Mouse (Mus musculus) intestine, embryonic 14.5 days (tissue): ENCODE results near the gene Crebrf. TPM values are rescaled to one million over a fixed set of nuclear protein-coding genes. Genes with fewer than 3 reads are reported as not detected.
A peak's percentile ranks its signal among the peaks of the same experiment; 100 is the strongest.

Source experiments
- ATAC-seq: fragments of 200-750 bp; cut with Nextera tagmentation; replicated peaks from 2 replicates; pipeline ENCODE4 v1.8.0; 2017; ENCODE audit warnings: low read depth, moderate number of reproducible peaks, moderate TSS enrichment, moderate library complexity; ENCODE audit not compliant: low FRiP score, low TSS enrichment
- DNase-seq: peaks from one replicate; pipeline ENCODE4 v3.0.0-alpha.2; 2018; ENCODE audit warnings: low spot score
- H3K27ac ChIP-seq: fragments of 300-500 bp; sonication (generic); 2 replicates; pipeline ENCODE4 v1.5.1; 2014; ENCODE audit warnings: low read depth, mild to moderate bottlenecking, control low read depth
- H3K27me3 ChIP-seq: fragments of 300-500 bp; sonication (generic); replicated peaks from 2 replicates; pipeline ENCODE4 v1.6.1; 2014; ENCODE audit warnings: low read length, control low read depth; ENCODE audit not compliant: control insufficient read depth, insufficient read depth
- H3K36me3 ChIP-seq: fragments of 300-500 bp; sonication (generic); 2 replicates; pipeline ENCODE4 v1.6.1; 2014; ENCODE audit warnings: low read length, control low read depth; ENCODE audit not compliant: control insufficient read depth, insufficient read depth
- H3K4me1 ChIP-seq: fragments of 300-500 bp; sonication (generic); replicated peaks from 2 replicates; pipeline ENCODE4 v1.6.1; 2014; ENCODE audit warnings: low read length, control low read depth, mixed read lengths; ENCODE audit not compliant: control insufficient read depth, insufficient read depth
- H3K4me2 ChIP-seq: fragments of 300-500 bp; sonication (generic); 2 replicates; pipeline ENCODE4 v1.6.1; 2014; ENCODE audit warnings: low read length
- H3K4me3 ChIP-seq: fragments of 300-500 bp; sonication (generic); 2 replicates; pipeline ENCODE4 v1.5.1; 2014; ENCODE audit warnings: low read depth, low read length, control low read depth, mixed read lengths
- H3K9ac ChIP-seq: fragments of 300-500 bp; sonication (generic); 2 replicates; pipeline ENCODE4 v1.6.1; 2014; ENCODE audit warnings: mild to moderate bottlenecking, low read length
- H3K9me3 ChIP-seq: fragments of 300-500 bp; sonication (generic); 2 replicates; pipeline ENCODE4 v1.6.1; 2016; ENCODE audit warnings: low read length, control low read depth; ENCODE audit not compliant: control insufficient read depth
- WGBS: fragments of 180-500 bp; shearing (Covaris S2); extraction: QIAGEN DNeasy Blood & Tissue Kit; methylation state at CpG from one replicate; pipeline ENCODE4 v1.1.7; 2014; 5-methylcytosine and 5-hydroxymethylcytosine counted together
- polyA plus RNA-seq: library from polyadenylated mRNA; unstranded; fragments of >200 nt; fragmentation: Nextera tagmentation; extraction: Ambion mirVana; gene quantifications from 2 replicates; pipeline ENCODE4 v1.2.1, GENCODE M21; 2014

Crebrf gene
- polyA plus RNA-seq, 1 experiment from 2014 or later: 8.5 TPM

DNA sequence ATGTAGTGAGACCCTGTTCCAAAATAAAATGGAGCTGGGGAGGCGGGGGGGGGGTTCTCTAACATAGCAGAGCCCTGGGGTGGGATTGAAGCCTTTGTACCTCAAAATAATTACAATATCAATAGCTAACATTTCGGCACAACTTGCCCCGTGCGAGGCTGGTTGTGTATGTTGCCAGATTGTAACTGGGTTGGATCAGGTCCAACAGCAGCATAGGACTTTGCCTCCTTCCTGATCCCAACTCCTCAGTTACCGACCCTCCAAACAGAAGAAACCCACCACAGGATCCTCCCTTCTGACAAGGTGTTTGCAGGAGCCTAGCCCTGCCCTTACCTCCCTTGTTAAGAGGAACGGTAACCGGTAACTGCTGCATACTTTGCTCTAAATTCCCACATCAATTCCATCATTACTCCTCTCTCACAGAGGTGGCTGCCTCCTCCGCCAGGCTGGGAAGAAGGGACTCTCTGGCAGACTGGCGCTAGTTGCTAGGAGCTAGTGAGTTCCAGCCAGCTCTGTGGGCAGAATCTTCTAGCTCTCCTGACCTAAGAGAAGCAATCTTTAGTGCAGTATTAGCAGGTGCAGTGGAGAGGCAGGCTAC is 6.4 kb upstream of the Crebrf start:
- H3K9me3 ChIP-seq: peaks cover 3% of the 10 kb centered on the region; the same call in 1 of the 2 replicates
- ATAC-seq (no peak), DNase-seq (peak; percentile 45)
- H3K27ac ChIP-seq: no peak overlapping the region
- no peak overlapping the region for H3K9ac ChIP-seq
- WGBS: 61% methylated on average over 9 of the region's 9 CpGs
- no peaks in the 10 kb centered on the region for H3K36me3 ChIP-seq
- no peak overlapping the region for H3K4me3 ChIP-seq
- H3K4me2 ChIP-seq: no peak overlapping the region
- H3K27me3 ChIP-seq: no peaks in the 10 kb centered on the region
- no peaks in the 10 kb centered on the region for H3K4me1 ChIP-seq

DNA sequence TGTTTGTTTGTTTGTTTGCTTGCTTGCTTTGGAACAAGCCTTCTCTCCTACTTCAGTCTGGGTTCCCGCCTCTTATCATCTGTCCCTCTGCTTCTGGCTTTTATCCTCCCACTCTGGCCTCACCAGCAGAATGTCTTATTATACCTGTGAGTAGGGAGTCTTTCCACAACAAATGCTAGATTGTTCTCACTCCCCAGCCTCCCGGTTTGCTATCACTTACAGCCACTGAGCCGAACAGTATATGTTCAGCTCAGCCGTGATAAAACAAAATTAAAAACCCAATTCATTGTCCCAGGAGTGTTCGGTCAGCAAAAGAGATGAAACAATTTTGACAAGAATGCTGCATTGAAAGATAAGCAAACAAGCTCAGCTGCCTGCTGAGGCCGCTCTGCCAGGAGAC is 5.4 kb upstream of the Crebrf start:
- peak; percentile 20 for DNase-seq

DNA sequence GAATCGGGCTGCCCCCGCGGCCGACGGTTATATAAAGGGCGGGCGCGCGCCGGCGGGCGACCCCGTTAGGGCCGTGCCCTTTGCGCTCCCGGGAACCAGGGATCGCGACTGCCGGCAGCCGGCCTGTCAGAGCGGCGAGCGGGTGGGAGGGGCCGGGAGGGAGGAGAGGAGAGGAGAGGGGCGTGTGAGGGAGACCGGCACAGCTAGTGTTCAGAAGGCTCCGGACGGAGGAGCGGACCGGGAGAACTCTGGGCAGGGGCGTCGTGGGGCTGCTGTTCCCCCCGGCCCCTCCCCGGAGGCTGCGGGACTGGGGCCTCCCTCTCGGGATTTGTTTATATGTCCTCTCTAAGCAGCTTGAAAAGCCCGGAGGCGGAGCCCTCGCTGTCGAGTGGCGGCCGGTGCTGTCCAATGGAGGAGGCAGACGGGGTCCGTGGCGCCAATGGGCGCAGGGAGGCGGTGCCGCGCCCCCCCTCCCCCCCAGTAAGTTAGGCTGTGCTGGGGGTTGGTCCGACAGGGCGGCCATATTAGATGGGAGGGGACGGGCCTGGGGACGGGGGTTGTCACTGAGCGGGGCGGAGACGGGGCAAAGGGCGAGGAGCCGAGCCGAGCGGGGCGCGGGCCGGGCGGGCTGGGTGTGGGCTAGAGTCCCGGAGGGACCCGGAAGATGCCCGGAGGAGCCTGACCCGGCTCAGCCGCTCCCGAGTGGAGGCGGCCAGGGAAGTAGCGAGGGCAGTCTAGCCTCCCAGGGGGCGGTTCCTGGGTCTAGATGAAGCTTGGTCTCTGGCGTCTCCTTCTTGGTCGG is 667 bp downstream of the Crebrf start:
- ATAC-seq (peak; percentile 97), DNase-seq (peak; percentile 97)
- Histone ChIP-seq H3K4me1 (peaks cover 8% of the 10 kb centered on the region), H3K36me3 (no peaks in the 10 kb centered on the region), H3K4me2 (peak overlapping the region; percentile 62), H3K9me3 (no peaks in the 10 kb centered on the region), H3K27ac (peak overlapping the region; percentile 73), H3K4me3 (peak overlapping the region; percentile 86), H3K9ac (peak overlapping the region; percentile 72), H3K27me3 (no peaks in the 10 kb centered on the region)
- under 1% methylated on average over 63 of the region's 75 CpGs for WGBS

More for the DNA sequence above, 5.4 kb upstream of the Crebrf start:
- Histone ChIP-seq H3K4me2 (no peak overlapping the region), H3K4me1 (peaks cover 7% of the 10 kb centered on the region), H3K27me3 (no peaks in the 10 kb centered on the region), H3K36me3 (no peaks in the 10 kb centered on the region), H3K27ac (no peak overlapping the region), H3K9me3 (no peaks in the 10 kb centered on the region), H3K4me3 (no peak overlapping the region), H3K9ac (no peak overlapping the region)
- 54% methylated on average over 6 of the region's 6 CpGs for WGBS
- ATAC-seq: no peak

DNA sequence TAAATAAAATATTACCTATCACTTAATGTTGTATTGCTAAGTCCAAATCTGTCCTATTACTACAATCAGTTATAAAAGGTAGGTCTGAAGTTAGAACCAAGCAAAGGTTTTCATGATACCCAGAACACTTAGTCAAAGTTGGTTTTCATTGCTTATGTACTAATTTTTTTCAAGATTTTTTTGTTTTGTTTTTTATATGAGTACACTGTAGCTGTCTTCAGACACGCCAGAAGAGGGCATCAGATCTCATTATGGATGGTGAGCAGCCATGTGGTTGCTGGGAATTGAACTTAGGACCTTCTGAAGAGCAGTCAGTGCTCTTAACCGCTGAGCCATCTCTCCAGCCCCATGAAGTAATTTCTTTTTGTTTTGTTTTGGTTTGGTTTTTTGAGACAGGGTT is 2.4 kb downstream of the Crebrf start:
- Histone ChIP-seq H3K4me3 (no peak overlapping the region), H3K36me3 (no peaks in the 10 kb centered on the region), H3K4me1 (peaks cover 8% of the 10 kb centered on the region), H3K9ac (no peak overlapping the region), H3K27me3 (no peaks in the 10 kb centered on the region), H3K4me2 (no peak overlapping the region), H3K27ac (no peak overlapping the region), H3K9me3 (no peaks in the 10 kb centered on the region)
- no peak for ATAC-seq
- WGBS: 68% methylated on average over 2 of the region's 2 CpGs
- no peak for DNase-seq

DNA sequence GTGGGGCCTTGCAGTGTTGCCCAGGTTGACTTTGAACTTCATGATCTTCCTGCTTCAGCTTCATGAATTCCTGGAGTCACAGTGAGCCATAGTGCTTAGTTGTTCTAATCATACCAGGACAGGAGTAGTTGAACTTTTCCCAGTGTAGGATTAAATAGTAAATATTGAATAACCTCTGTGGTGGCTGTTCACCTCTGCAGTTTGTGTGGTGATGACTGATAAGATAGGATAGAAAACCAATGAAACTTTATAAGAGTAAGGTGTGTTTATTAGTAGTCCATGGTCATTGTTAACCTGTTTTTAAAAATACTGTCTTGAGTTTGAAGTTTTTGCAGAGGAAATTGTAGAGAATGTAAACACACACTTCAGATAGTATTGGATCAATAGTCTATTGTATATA is 4.0 kb downstream of the Crebrf start:
- no peaks in the 10 kb centered on the region for H3K36me3 ChIP-seq
- no peaks in the 10 kb centered on the region for H3K9me3 ChIP-seq
- no peak overlapping the region for H3K27ac ChIP-seq
- H3K4me2 ChIP-seq: no peak overlapping the region
- no peak overlapping the region for H3K4me3 ChIP-seq
- H3K4me1 ChIP-seq: peaks cover 7% of the 10 kb centered on the region
- H3K9ac ChIP-seq: no peak overlapping the region
- H3K27me3 ChIP-seq: no peaks in the 10 kb centered on the region
- ATAC-seq (no peak), DNase-seq (no peak)

DNA sequence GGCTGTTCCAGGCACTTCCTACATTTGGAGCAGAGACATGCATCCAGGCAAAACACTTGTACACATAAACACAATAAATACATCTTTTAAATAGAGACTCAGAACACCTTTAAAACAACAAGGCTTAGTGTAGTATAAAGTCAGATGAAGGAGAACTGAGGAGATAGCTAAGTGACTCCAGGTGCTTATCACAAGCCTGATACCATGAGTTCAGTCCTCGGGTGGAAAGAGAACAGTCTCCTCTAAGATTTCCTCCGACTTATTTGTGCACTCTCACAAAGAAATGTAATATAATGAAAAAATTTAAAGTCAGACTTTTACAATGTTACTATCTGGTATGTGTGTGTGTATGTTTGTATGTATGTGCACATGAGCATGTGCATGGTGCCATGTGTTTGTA is 6.4 kb downstream of the Crebrf start:
- H3K36me3 ChIP-seq: no peaks in the 10 kb centered on the region
- H3K27me3 ChIP-seq: no peaks in the 10 kb centered on the region
- 74% methylated on average over 2 of the region's 2 CpGs for WGBS
- no peak overlapping the region for H3K4me3 ChIP-seq
- H3K27ac ChIP-seq: no peak overlapping the region
- no peak for ATAC-seq
- no peaks in the 10 kb centered on the region for H3K4me1 ChIP-seq
- no peak overlapping the region for H3K9ac ChIP-seq
- DNase-seq: no peak
- H3K9me3 ChIP-seq: no peaks in the 10 kb centered on the region
- H3K4me2 ChIP-seq: no peak overlapping the region

DNA sequence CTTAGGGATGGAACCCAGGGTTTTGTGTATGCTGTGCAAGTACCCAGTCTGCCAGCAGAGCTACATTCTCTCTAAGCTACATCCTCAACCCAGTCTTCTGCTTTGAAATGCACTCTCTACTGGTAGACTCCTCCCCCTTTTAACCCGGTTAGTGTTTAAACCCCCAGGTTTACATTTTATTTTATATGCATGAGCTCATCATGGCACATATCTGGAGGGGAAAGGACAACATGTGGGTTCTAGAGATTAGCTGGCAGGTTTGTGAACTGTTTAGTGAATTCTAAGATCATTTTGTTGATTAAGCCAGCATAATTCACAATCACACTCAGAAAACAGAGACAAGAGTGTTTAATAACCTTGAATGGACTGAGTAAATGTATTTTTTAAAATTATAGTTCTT is 9.3 kb downstream of the Crebrf start:
- Histone ChIP-seq H3K4me2 (no peak overlapping the region), H3K9me3 (no peaks in the 10 kb centered on the region), H3K4me1 (no peaks in the 10 kb centered on the region), H3K27ac (no peak overlapping the region), H3K36me3 (no peaks in the 10 kb centered on the region), H3K4me3 (no peak overlapping the region), H3K27me3 (no peaks in the 10 kb centered on the region), H3K9ac (no peak overlapping the region)
- WGBS: 35% methylated on average over 1 of the region's 1 CpGs
- ATAC-seq: no peak
- DNase-seq: no peak

DNA sequence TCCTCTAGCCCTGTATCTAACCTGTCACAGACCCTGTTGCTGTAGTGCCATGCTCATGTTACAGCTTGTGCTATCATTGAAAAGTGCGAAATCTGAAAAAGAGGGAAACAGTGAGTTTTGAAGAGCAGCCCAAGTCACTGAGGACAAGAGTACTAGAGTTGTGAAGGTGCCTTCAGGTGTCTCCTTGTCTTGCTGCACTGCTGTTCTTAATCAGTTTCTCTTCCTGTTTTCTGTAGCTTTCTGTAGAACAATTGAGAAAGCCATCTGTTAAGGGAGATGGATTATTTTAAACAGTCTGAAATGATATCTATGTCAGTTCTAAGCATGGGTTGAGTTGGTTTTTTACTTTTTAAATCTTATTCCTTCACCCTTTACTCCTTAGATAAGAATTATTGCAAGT is 11.2 kb downstream of the Crebrf start:
- H3K27me3 ChIP-seq: no peaks in the 10 kb centered on the region
- H3K4me3 ChIP-seq: no peak overlapping the region
- DNase-seq (no peak), ATAC-seq (no peak)
- H3K9me3 ChIP-seq: no peaks in the 10 kb centered on the region
- no peaks in the 10 kb centered on the region for H3K4me1 ChIP-seq
- no peak overlapping the region for H3K27ac ChIP-seq
- WGBS: 83% methylated on average over 1 of the region's 1 CpGs
- H3K9ac ChIP-seq: no peak overlapping the region
- no peaks in the 10 kb centered on the region for H3K36me3 ChIP-seq
- H3K4me2 ChIP-seq: no peak overlapping the region
